In the genomic region with DNA sequence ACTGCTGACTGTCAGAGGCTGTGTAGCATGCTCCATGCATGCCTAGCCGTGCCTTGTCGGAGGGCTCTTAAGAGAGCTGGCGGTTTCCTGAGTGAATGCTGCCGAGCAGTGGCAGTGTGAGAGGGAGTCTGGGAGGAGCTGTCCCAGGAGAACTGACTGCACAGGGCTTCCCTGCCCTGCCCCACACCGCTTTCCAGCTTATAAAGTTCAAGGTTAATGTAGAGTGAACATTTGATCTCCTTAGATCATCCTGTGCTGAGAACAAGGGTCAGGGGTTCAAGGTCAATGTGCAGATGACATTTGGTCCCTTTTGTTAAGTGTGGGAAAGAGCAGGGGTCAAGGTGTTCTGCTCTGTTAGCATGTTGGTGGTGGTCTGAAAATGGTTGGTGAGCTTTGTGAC, we compare ENCODE assay signal across 11 mouse cellular contexts.
"Had no signal": no experiment of that assay in that cellular context is flagged by ENCODE, and none has a peak within 500 bp of the region (broad histone marks: within the 10 kb centered on the region; RNA-seq: fewer than 3 reads in every experiment).

No protein-coding gene starts in this region.

- H3K27ac ChIP-seq: limb, embryonic 15.5 days; liver, embryonic 14.5 days; midbrain, embryonic 12.5 days; neural tube, embryonic 15.5 days had no signal

- DNase-seq: kidney, adult 8-10 months; kidney, postnatal 25 days; lung, adult 18-20 months; right cerebral cortex, adult 18-20 months; right cerebral cortex, postnatal 25 days; thymus, postnatal 4 days had no signal

- H3K4me2 ChIP-seq: limb, embryonic 15.5 days; midbrain, embryonic 12.5 days; neural tube, embryonic 15.5 days had no signal

- H3K9me3 ChIP-seq: limb, embryonic 15.5 days; midbrain, embryonic 12.5 days; neural tube, embryonic 15.5 days had no signal

- H3K27me3 ChIP-seq: limb, embryonic 15.5 days; midbrain, embryonic 12.5 days; neural tube, embryonic 15.5 days had no signal

- H3K9ac ChIP-seq: limb, embryonic 15.5 days; liver, embryonic 14.5 days; midbrain, embryonic 12.5 days; neural tube, embryonic 15.5 days had no signal

- H3K4me1 ChIP-seq: limb, embryonic 15.5 days; midbrain, embryonic 12.5 days; neural tube, embryonic 15.5 days had no signal

- H3K4me3 ChIP-seq: limb, embryonic 15.5 days; midbrain, embryonic 12.5 days; myocyte; neural tube, embryonic 15.5 days had no signal
